Mouse (Mus musculus) cortical plate, adult 2 months (tissue): ENCODE results near the gene Emx2.

Source experiments
- CTCF ChIP-seq: fragments of 200-500 bp; IDR thresholded peaks from 2 replicates; pipeline ENCODE4 v1.5.1; 2011; ENCODE audit warnings: mild to moderate bottlenecking, control low read depth, low read length; ENCODE audit not compliant: insufficient read depth; ENCODE audit errors: extremely low read depth
- POLR2A ChIP-seq: fragments of 200-500 bp; IDR thresholded peaks from 2 replicates; pipeline ENCODE4 v1.6.1; 2011; ENCODE audit warnings: mild to moderate bottlenecking, low read length, control low read depth; ENCODE audit not compliant: insufficient read depth; ENCODE audit errors: extremely low read depth

- TF ChIP-seq CTCF (no peak), POLR2A (no peak)
Observed at GRCm38 (mm10) chr19:59492258-59492657, 34.1 kb downstream of the Emx2 start.
